Mouse (Mus musculus) adrenal gland, adult 8-10 months (tissue): ENCODE results near the gene Mon1b. TPM values are rescaled to one million over a fixed set of nuclear protein-coding genes. Genes with fewer than 3 reads are reported as not detected.
A peak's percentile ranks its signal among the peaks of the same experiment; 100 is the strongest.

ENCODE experiments used
- DNase-seq: peaks from one replicate; pipeline ENCODE4 v3.0.0; 2022
- total RNA-seq, 4 experiments: library from RNA; stranded (reverse); gene quantifications; 2 replicates each; pipeline ENCODE4 v1.2.4; 2022

Mon1b gene
- 10 to 100 TPM; 21.1 to 25.5 (median 23.7) TPM for total RNA-seq

- peak; percentile 97 for DNase-seq
These were observed at the start of gene Mon1b for GRCm38 (mm10) chr8:113634670-113635591. Mon1b (plus strand) TSS chr8:113635587.

- DNase-seq, result no peak
These were observed 37.0 kb upstream of the Mon1b start for GRCm38 (mm10) chr8:113598401-113598800.

GRCm38 (mm10) chr8:113632634-113633033 is 2.8 kb upstream of the Mon1b start:
- no peak for DNase-seq

- no peak for DNase-seq
These were observed 1.2 kb upstream of the Mon1b start for GRCm38 (mm10) chr8:113634161-113634560.

- DNase-seq, result no peak
These were observed 349 bp downstream of the Mon1b start for GRCm38 (mm10) chr8:113635592-113636279.

- DNase-seq, result no peak
These were observed 867 bp downstream of the Mon1b start for GRCm38 (mm10) chr8:113636280-113636628.

GRCm38 (mm10) chr8:113640357-113640756 is 5.0 kb downstream of the Mon1b start:
- no peak for DNase-seq

GRCm38 (mm10) chr8:113642926-113643325 is 7.5 kb downstream of the Mon1b start, which contains the start of gene Syce1l:
Syce1l (plus strand) TSS chr8:113643213.
- DNase-seq, result no peak

GRCm38 (mm10) chr8:113643479-113644210 is 8.3 kb downstream of the Mon1b start:
- no peak for DNase-seq

- no peak for DNase-seq
These were observed 9.8 kb downstream of the Mon1b start for GRCm38 (mm10) chr8:113645220-113645619.

GRCm38 (mm10) chr8:113652450-113652849 is 17.1 kb downstream of the Mon1b start:
- no peak for DNase-seq

GRCm38 (mm10) chr8:113653151-113653550 is 17.8 kb downstream of the Mon1b start:
- no peak for DNase-seq

GRCm38 (mm10) chr8:113656154-113656553 is 20.8 kb downstream of the Mon1b start:
- DNase-seq, result no peak

- no peak for DNase-seq
These were observed 21.4 kb downstream of the Mon1b start for GRCm38 (mm10) chr8:113656681-113657298.

GRCm38 (mm10) chr8:113660128-113660527 is 24.7 kb downstream of the Mon1b start:
- no peak for DNase-seq

GRCm38 (mm10) chr8:113664544-113664943 is 29.2 kb downstream of the Mon1b start:
- peak; percentile 67 for DNase-seq

GRCm38 (mm10) chr8:113665036-113665435 is 29.6 kb downstream of the Mon1b start:
- DNase-seq, result no peak

GRCm38 (mm10) chr8:113665951-113666350 is 30.6 kb downstream of the Mon1b start:
- DNase-seq, result no peak

- DNase-seq, result no peak
These were observed 31.5 kb downstream of the Mon1b start for GRCm38 (mm10) chr8:113666714-113667432.

GRCm38 (mm10) chr8:113669924-113670323 is 34.5 kb downstream of the Mon1b start:
- no peak for DNase-seq

GRCm38 (mm10) chr8:113672599-113673255 is 37.3 kb downstream of the Mon1b start:
- no peak for DNase-seq
